Mouse (Mus musculus): ENCODE measurements around the gene Rasgrf1.

The Rasgrf1 gene

GRCm38 (mm10) chr9:89909131-89910010, at the start of gene Rasgrf1:
Gene Rasgrf1 (plus strand): TSS chr9:89909908.
- DNase-seq (ENCODE audit: low spot score) = no peak

- no peak for DNase-seq (ENCODE audit: low spot score)
These were observed 49.6 kb upstream of the Rasgrf1 start for GRCm38 (mm10) chr9:89860145-89860544.

GRCm38 (mm10) chr9:89860584-89860983, 49.1 kb upstream of the Rasgrf1 start:
- no peak for DNase-seq (ENCODE audit: low spot score)

- DNase-seq (ENCODE audit: low spot score) = no peak
These were observed 42.6 kb upstream of the Rasgrf1 start for GRCm38 (mm10) chr9:89867141-89867540.

- DNase-seq (ENCODE audit: low spot score) = no peak
These were observed 41.5 kb upstream of the Rasgrf1 start for GRCm38 (mm10) chr9:89868093-89868729.

- no peak for DNase-seq (ENCODE audit: low spot score)
These were observed 40.1 kb upstream of the Rasgrf1 start for GRCm38 (mm10) chr9:89869594-89869993.

GRCm38 (mm10) chr9:89870531-89871150, 39.1 kb upstream of the Rasgrf1 start:
- no peak for DNase-seq (ENCODE audit: low spot score)

GRCm38 (mm10) chr9:89872137-89872536, 37.6 kb upstream of the Rasgrf1 start:
- DNase-seq (ENCODE audit: low spot score) = peak; percentile 58

GRCm38 (mm10) chr9:89874434-89874833, 35.3 kb upstream of the Rasgrf1 start:
- peak; percentile 40 for DNase-seq (ENCODE audit: low spot score)

- DNase-seq (ENCODE audit: low spot score) = no peak
These were observed 34.2 kb upstream of the Rasgrf1 start for GRCm38 (mm10) chr9:89875551-89875950.

GRCm38 (mm10) chr9:89878471-89879020, 31.2 kb upstream of the Rasgrf1 start:
- no peak for DNase-seq (ENCODE audit: low spot score)

- no peak for DNase-seq (ENCODE audit: low spot score)
These were observed 30.1 kb upstream of the Rasgrf1 start for GRCm38 (mm10) chr9:89879574-89879973.

GRCm38 (mm10) chr9:89881552-89881951, 28.2 kb upstream of the Rasgrf1 start:
- no peak for DNase-seq (ENCODE audit: low spot score)

- no peak for DNase-seq (ENCODE audit: low spot score)
These were observed 27.1 kb upstream of the Rasgrf1 start for GRCm38 (mm10) chr9:89882583-89882982.

GRCm38 (mm10) chr9:89885701-89886218, 23.9 kb upstream of the Rasgrf1 start:
- no peak for DNase-seq (ENCODE audit: low spot score)

- peak; percentile 34 for DNase-seq (ENCODE audit: low spot score)
These were observed 18.0 kb upstream of the Rasgrf1 start for GRCm38 (mm10) chr9:89891534-89892293.

- peak; percentile 38 for DNase-seq (ENCODE audit: low spot score)
These were observed 17.0 kb upstream of the Rasgrf1 start for GRCm38 (mm10) chr9:89892540-89893188.

- no peak for DNase-seq (ENCODE audit: low spot score)
These were observed 9.4 kb upstream of the Rasgrf1 start for GRCm38 (mm10) chr9:89900111-89900824.

GRCm38 (mm10) chr9:89901184-89901583, 8.5 kb upstream of the Rasgrf1 start:
- DNase-seq (ENCODE audit: low spot score) = no peak

GRCm38 (mm10) chr9:89902813-89903212, 6.9 kb upstream of the Rasgrf1 start:
- peak; percentile 22 for DNase-seq (ENCODE audit: low spot score)
